Comparison of ENCODE assay signal across 8 mouse cellular contexts in the genomic region with DNA sequence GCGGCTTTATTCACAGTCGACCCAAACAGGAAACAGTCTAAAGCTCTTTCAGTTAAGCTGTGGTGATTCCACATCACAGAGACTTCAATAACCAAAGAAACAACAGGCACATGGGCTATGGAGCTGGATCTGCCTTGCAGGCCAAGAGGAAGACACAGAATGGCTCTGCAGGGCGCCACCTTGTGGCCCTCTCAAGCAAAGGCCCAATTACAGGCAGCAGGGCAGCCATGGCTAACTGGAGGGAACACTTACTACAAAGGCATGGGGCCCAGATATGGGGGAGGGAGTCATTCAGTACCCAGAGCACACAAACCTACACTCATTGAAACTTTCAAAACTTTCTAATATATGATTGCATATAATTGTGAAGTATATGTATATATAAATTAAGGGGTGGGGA. TPM values are rescaled to one million over a fixed set of nuclear protein-coding genes. Genes with fewer than 3 reads are reported as not detected.
DNase-seq lines count a peak whose midpoint lies in the region; ATAC-seq and TF ChIP-seq lines count a peak whose summit lies in the region.

No protein-coding gene starts in this region.

- no peaks in the 10 kb centered on the region for H3K36me3 ChIP-seq in CH12.LX (replicated peaks in 1 of 2; ENCODE audit: control insufficient read depth in 1 of 2, insufficient read depth in 1 of 2, low read length in 1 of 2)
- no peaks in the 10 kb centered on the region for H3K36me3 ChIP-seq in embryonic facial prominence, embryonic 13.5 days
- no peaks in the 10 kb centered on the region for H3K36me3 ChIP-seq in heart, embryonic 16.5 days (ENCODE audit: control insufficient read depth, insufficient read depth)
- H3K36me3 ChIP-seq in lung, embryonic 16.5 days (ENCODE audit: control insufficient read depth, insufficient read depth, low read length): no peaks in the 10 kb centered on the region

- H3K9me3 ChIP-seq in CH12.LX (replicated peaks; ENCODE audit: low read length): no peaks in the 10 kb centered on the region
- H3K9me3 ChIP-seq in embryonic facial prominence, embryonic 13.5 days: no peaks in the 10 kb centered on the region
- H3K9me3 ChIP-seq in heart, embryonic 16.5 days (replicated peaks; ENCODE audit: control insufficient read depth, low read length): no peaks in the 10 kb centered on the region
- no peaks in the 10 kb centered on the region for H3K9me3 ChIP-seq in lung, embryonic 16.5 days (ENCODE audit: control insufficient read depth, low read length)

- no peak for TF ChIP-seq EP300 in CH12.LX (IDR thresholded peaks at IDR 0.05; ENCODE audit: low read length)

- peak; percentile 55 for TF ChIP-seq RAD21 in CH12.LX (IDR thresholded peaks at IDR 0.05; ENCODE audit: low read depth, low read length)

- TF ChIP-seq POLR2A in CH12.LX (IDR thresholded peaks at IDR 0.05; ENCODE audit: low read depth, low read length): no peak

- peak; percentile 84 to 87 for TF ChIP-seq CTCF in CH12.LX (conservative IDR thresholded peaks at IDR 0.05 in 1 of 2, IDR thresholded peaks at IDR 0.05 in 1 of 2; ENCODE audit: low read depth in 2 of 2, low read length in 2 of 2)

- peak; percentile 76 for DNase-seq in CH12.LX (ENCODE audit: extremely low read depth)
- DNase-seq in adrenal gland, postnatal 36 days: peak; percentile 81 to 86
- peak; percentile 74 to 87 for DNase-seq in kidney, postnatal 36 days
- peak; percentile 64 for DNase-seq in ovary, postnatal 14 days (ENCODE audit: low spot score)
- peak; percentile 59 to 70 for DNase-seq in thymus, postnatal 10 days (ENCODE audit: low spot score in 2 of 2)

- peaks cover 61% of the 10 kb centered on the region for H3K27me3 ChIP-seq in CH12.LX (replicated peaks)
- H3K27me3 ChIP-seq in embryonic facial prominence, embryonic 13.5 days: peaks cover 10% of the 10 kb centered on the region
- H3K27me3 ChIP-seq in heart, embryonic 16.5 days (ENCODE audit: control insufficient read depth, insufficient read depth, low read length): peaks cover 4% of the 10 kb centered on the region
- no peaks in the 10 kb centered on the region for H3K27me3 ChIP-seq in lung, embryonic 16.5 days (ENCODE audit: control insufficient read depth, insufficient read depth, low read depth, low read length)

- dilution Hi-C loops in CH12.LX (cut with MboI; ENCODE audit: extremely low pct_ligation_motif_present, extremely low pct_unique_long_range_greater_than_20kb, low sequenced_read_pairs): no loop called here

- no peak overlapping the region for H3K27ac ChIP-seq in CH12.LX (ENCODE audit: insufficient read depth, low read depth)
- no peak overlapping the region for H3K27ac ChIP-seq in embryonic facial prominence, embryonic 13.5 days
- H3K27ac ChIP-seq in heart, embryonic 16.5 days (ENCODE audit: low read length): no peak overlapping the region
- no peak overlapping the region for H3K27ac ChIP-seq in lung, embryonic 16.5 days (ENCODE audit: low read length)

- H3K4me1 ChIP-seq in CH12.LX (ENCODE audit: control insufficient read depth in 1 of 2, insufficient read depth in 2 of 2): peaks cover 0 to 3% of the 10 kb centered on the region in 2 experiments; a peak in 2 of 4 replicates
- H3K4me1 ChIP-seq in embryonic facial prominence, embryonic 13.5 days: no peaks in the 10 kb centered on the region
- no peaks in the 10 kb centered on the region for H3K4me1 ChIP-seq in heart, embryonic 16.5 days (ENCODE audit: control insufficient read depth, insufficient read depth, low read length)
- H3K4me1 ChIP-seq in lung, embryonic 16.5 days (replicated peaks; ENCODE audit: control insufficient read depth, insufficient read depth, low read length): no peaks in the 10 kb centered on the region

- no peak overlapping the region for H3K4me2 ChIP-seq in CH12.LX (ENCODE audit: insufficient read depth, low read depth, poor library complexity, severe bottlenecking)
- no peak overlapping the region for H3K4me2 ChIP-seq in embryonic facial prominence, embryonic 13.5 days
- H3K4me2 ChIP-seq in heart, embryonic 16.5 days (ENCODE audit: low read depth, low read length): no peak overlapping the region
- no peak overlapping the region for H3K4me2 ChIP-seq in lung, embryonic 16.5 days (ENCODE audit: low read depth, low read length)

- H3K79me2 ChIP-seq in CH12.LX (replicated peaks; ENCODE audit: control insufficient read depth, extremely low read depth, insufficient read depth, poor library complexity, severe bottlenecking): no peaks in the 10 kb centered on the region

- 12% methylated on average over 3 of the region's 3 CpGs for WGBS in embryonic facial prominence, embryonic 13.5 days
- 15% methylated on average over 3 of the region's 3 CpGs for WGBS in heart, embryonic 16.5 days
- 13% methylated on average over 3 of the region's 3 CpGs for WGBS in lung, embryonic 16.5 days

- 0 out of 2 replicates have a peak, but pooled peaks have one; percentile 43 for ATAC-seq in embryonic facial prominence, embryonic 13.5 days (ENCODE audit: insufficient number of reproducible peaks, insufficient read depth, low FRiP score, low TSS enrichment, low read depth)
- ATAC-seq in heart, embryonic 16.5 days (replicated peaks; ENCODE audit: extremely low read depth, insufficient read depth, low FRiP score): peak; percentile 63
- ATAC-seq in lung, embryonic 16.5 days (ENCODE audit: low read depth): peak; percentile 59; the same call in 1 of the 2 replicates

- in situ Hi-C loops in CH12.LX (cut with MboI; ENCODE audit: low pct_ligation_motif_present, low pct_unique_long_range_greater_than_20kb, low sequenced_read_pairs): loop anchor here (5.0 kb wide), 1 partner anchor 53 kb away; no protein-coding TSS in a partner anchor

- no peak overlapping the region for H3K9ac ChIP-seq in CH12.LX (ENCODE audit: insufficient read depth, low read depth)
- H3K9ac ChIP-seq in embryonic facial prominence, embryonic 13.5 days: no peak overlapping the region
- no peak overlapping the region for H3K9ac ChIP-seq in heart, embryonic 16.5 days (ENCODE audit: low read length)
- no peak overlapping the region for H3K9ac ChIP-seq in lung, embryonic 16.5 days (ENCODE audit: low read length)

- H3K4me3 ChIP-seq in CH12.LX (replicated peaks in 1 of 3; ENCODE audit: low read depth in 2 of 3, low read length in 2 of 3, poor library complexity in 1 of 3): no peak overlapping the region
- H3K4me3 ChIP-seq in embryonic facial prominence, embryonic 13.5 days: no peak overlapping the region
- no peak overlapping the region for H3K4me3 ChIP-seq in heart, embryonic 16.5 days (ENCODE audit: low read length)
- no peak overlapping the region for H3K4me3 ChIP-seq in lung, embryonic 16.5 days (ENCODE audit: low read length)

TF ChIP-seq in CH12.LX, 34 proteins besides CTCF, POLR2A, EP300 and RAD21 (continues in another document):
- TF ChIP-seq NRF1 (IDR thresholded peaks at IDR 0.05; ENCODE audit: low read depth, low read length) (no peak), ZMIZ1 (IDR thresholded peaks at IDR 0.05; ENCODE audit: low read depth, low read length) (no peak), MYC (IDR thresholded peaks at IDR 0.05; ENCODE audit: low read depth, low read length) (no peak), IRF4 (IDR thresholded peaks at IDR 0.05; ENCODE audit: low read depth, low read length) (peak; percentile 17; the same call in 1 of the 2 replicates)

RNA-seq across cellular contexts. Expression of a gene that starts 7.6 kb away (rescaled TPM):
- 0.04 and 0.13 TPM in 2 replicates for total RNA-seq in CH12.LX (2012; rRNA removed)
- total RNA-seq in CH12.LX (2014; rRNA removed): 0.11 TPM in 1 of 2 replicates, not detected in the other
- polyA plus RNA-seq in CH12.LX (2012; ENCODE audit: insufficient read length, low read depth): 0.07 TPM in 1 of 2 replicates, not detected in the other
- total RNA-seq in adrenal gland, postnatal 36 days (2021): 1 to 10 TPM in 1 of 2 experiments, under 1 TPM in 1; 0.93 to 1.0 TPM
- polyA plus RNA-seq in embryonic facial prominence, embryonic 13.5 days (2015; fragmentation: Nextera tagmentation; extraction: Ambion mirVana): 0.38 and 0.40 TPM in 2 replicates
- polyA plus RNA-seq in heart, embryonic 16.5 days (2015; fragmentation: Nextera tagmentation; extraction: Ambion mirVana): 0.44 and 0.67 TPM in 2 replicates
- polyA plus RNA-seq in lung, embryonic 16.5 days (2015; fragmentation: Nextera tagmentation; extraction: Ambion mirVana): 0.48 and 0.75 TPM in 2 replicates

RNA-seq across cellular contexts. Expression of a gene that starts 11.7 kb away (rescaled TPM):
- total RNA-seq in CH12.LX (2012; rRNA removed) (3.4 and 3.6 TPM in 2 replicates), CH12.LX (2014; rRNA removed) (3.2 and 4.6 TPM in 2 replicates)
- 2.6 and 3.6 TPM in 2 replicates for polyA plus RNA-seq in CH12.LX (2012; ENCODE audit: insufficient read length, low read depth)
- 10 to 100 TPM; 12.0 to 13.7 TPM for total RNA-seq in adrenal gland, postnatal 36 days (2021)
- 9.4 and 10.5 TPM in 2 replicates for polyA plus RNA-seq in embryonic facial prominence, embryonic 13.5 days (2015; fragmentation: Nextera tagmentation; extraction: Ambion mirVana)
- 16.6 and 18.5 TPM in 2 replicates for polyA plus RNA-seq in heart, embryonic 16.5 days (2015; fragmentation: Nextera tagmentation; extraction: Ambion mirVana)
- 9.8 and 11.5 TPM in 2 replicates for polyA plus RNA-seq in lung, embryonic 16.5 days (2015; fragmentation: Nextera tagmentation; extraction: Ambion mirVana)

RNA-seq across cellular contexts. Expression of a gene that starts 15.5 kb away (rescaled TPM):
- total RNA-seq in CH12.LX (2012; rRNA removed) (13.8 and 14.6 TPM in 2 replicates), CH12.LX (2014; rRNA removed) (4.5 and 5.1 TPM in 2 replicates)
- 12.7 and 20.2 TPM in 2 replicates for polyA plus RNA-seq in CH12.LX (2012; ENCODE audit: insufficient read length, low read depth)
- total RNA-seq in adrenal gland, postnatal 36 days (2021): 10 to 100 TPM; 66.5 to 79.4 TPM
- 29.4 and 30.0 TPM in 2 replicates for polyA plus RNA-seq in embryonic facial prominence, embryonic 13.5 days (2015; fragmentation: Nextera tagmentation; extraction: Ambion mirVana)
- 29.8 and 45.6 TPM in 2 replicates for polyA plus RNA-seq in heart, embryonic 16.5 days (2015; fragmentation: Nextera tagmentation; extraction: Ambion mirVana)
- polyA plus RNA-seq in lung, embryonic 16.5 days (2015; fragmentation: Nextera tagmentation; extraction: Ambion mirVana): 14.6 and 19.8 TPM in 2 replicates

RNA-seq across cellular contexts. Expression of a gene that starts 39.1 kb away (rescaled TPM):
- total RNA-seq in CH12.LX (2012; rRNA removed) (13.2 and 15.9 TPM in 2 replicates), CH12.LX (2014; rRNA removed) (12.9 and 16.1 TPM in 2 replicates)
- polyA plus RNA-seq in CH12.LX (2012; ENCODE audit: insufficient read length, low read depth): 11.6 and 11.9 TPM in 2 replicates
- 10 to 100 TPM; 16.0 to 16.7 TPM for total RNA-seq in adrenal gland, postnatal 36 days (2021)
- 34.1 and 36.2 TPM in 2 replicates for polyA plus RNA-seq in embryonic facial prominence, embryonic 13.5 days (2015; fragmentation: Nextera tagmentation; extraction: Ambion mirVana)
- 26.9 and 27.1 TPM in 2 replicates for polyA plus RNA-seq in heart, embryonic 16.5 days (2015; fragmentation: Nextera tagmentation; extraction: Ambion mirVana)
- 27.5 and 29.2 TPM in 2 replicates for polyA plus RNA-seq in lung, embryonic 16.5 days (2015; fragmentation: Nextera tagmentation; extraction: Ambion mirVana)

RNA-seq across cellular contexts. Expression of a gene that starts 55.6 kb away (rescaled TPM):
- 0.21 and 0.42 TPM in 2 replicates for total RNA-seq in CH12.LX (2012; rRNA removed)
- total RNA-seq in CH12.LX (2014; rRNA removed): 0.43 and 0.44 TPM in 2 replicates
- polyA plus RNA-seq in CH12.LX (2012; ENCODE audit: insufficient read length, low read depth): 1.7 and 2.0 TPM in 2 replicates
- total RNA-seq in adrenal gland, postnatal 36 days (2021): 1 to 10 TPM in 1 of 2 experiments, under 1 TPM in 1; 0.53 to 1.9 TPM
- polyA plus RNA-seq in embryonic facial prominence, embryonic 13.5 days (2015; fragmentation: Nextera tagmentation; extraction: Ambion mirVana): 0.34 and 0.73 TPM in 2 replicates
- 0.55 and 0.83 TPM in 2 replicates for polyA plus RNA-seq in heart, embryonic 16.5 days (2015; fragmentation: Nextera tagmentation; extraction: Ambion mirVana)
- polyA plus RNA-seq in lung, embryonic 16.5 days (2015; fragmentation: Nextera tagmentation; extraction: Ambion mirVana): 0.46 and 0.52 TPM in 2 replicates
